Mouse (Mus musculus) liver, embryonic 14.5 days (tissue): ENCODE results near the gene Calcrl. TPM values are rescaled to one million over a fixed set of nuclear protein-coding genes. Genes with fewer than 3 reads are reported as not detected.

Source experiments
- ATAC-seq: fragments of 200-750 bp; cut with Nextera tagmentation; 2 replicates; pipeline ENCODE4 v1.8.0; 2017; ENCODE audit warnings: moderate number of reproducible peaks, mild to moderate bottlenecking, moderate library complexity; ENCODE audit not compliant: insufficient read depth
- DNase-seq, 3 experiments: peaks; one replicate each; pipeline ENCODE4 v3.0.0-alpha.2; 2012 to 2013; ENCODE audit warnings: low read depth in 3 of 3, low spot score in 3 of 3
- H3K27ac ChIP-seq: fragments of 300-500 bp; sonication (generic); 2 replicates; pipeline ENCODE4 v1.5.1; 2014; ENCODE audit warnings: moderate library complexity, mild to moderate bottlenecking, control low read depth, inconsistent platforms
- H3K27me3 ChIP-seq: fragments of 300-500 bp; sonication (generic); 2 replicates; pipeline ENCODE4 v1.6.1; 2014; ENCODE audit warnings: mild to moderate bottlenecking, low read length, moderate library complexity; ENCODE audit not compliant: control insufficient read depth, insufficient read depth
- H3K36me3 ChIP-seq: fragments of 300-500 bp; sonication (generic); replicated peaks from 2 replicates; pipeline ENCODE4 v1.6.1; 2014; ENCODE audit warnings: low read depth; ENCODE audit not compliant: control insufficient read depth, insufficient read depth
- H3K4me1 ChIP-seq, 2 experiments: fragments of 200-500 bp in 1 of 2; fragments of 300-500 bp in 1 of 2; sonication (generic) in 1 of 2; replicated peaks; 2 replicates each; pipeline ENCODE4 v1.6.1; 2012 to 2014; ENCODE audit warnings: antibody characterized with exemption in 1 of 2, inconsistent platforms in 1 of 2, low read length in 1 of 2; ENCODE audit not compliant: control insufficient read depth in 2 of 2, insufficient read depth in 2 of 2
- H3K4me2 ChIP-seq: fragments of 300-500 bp; sonication (generic); 2 replicates; pipeline ENCODE4 v1.6.1; 2014; ENCODE audit warnings: low read depth, mild to moderate bottlenecking, control low read depth, moderate library complexity
- H3K4me3 ChIP-seq, 2 experiments: fragments of 200-500 bp in 1 of 2; fragments of 300-500 bp in 1 of 2; sonication (generic) in 1 of 2; 2 replicates each; pipeline ENCODE4 v1.5.1; 2012 to 2014; ENCODE audit warnings: low read depth in 2 of 2, low read length in 2 of 2, mild to moderate bottlenecking in 2 of 2, control low read depth in 1 of 2, inconsistent platforms in 1 of 2, moderate library complexity in 1 of 2; ENCODE audit not compliant: insufficient read depth in 1 of 2
- H3K9ac ChIP-seq: fragments of 300-500 bp; sonication (generic); replicated peaks from 2 replicates; pipeline ENCODE4 v1.6.1; 2014; ENCODE audit warnings: mild to moderate bottlenecking, control low read depth, moderate library complexity
- H3K9me3 ChIP-seq: fragments of 300-500 bp; sonication (generic); 2 replicates; pipeline ENCODE4 v1.6.1; 2016; ENCODE audit warnings: low read length, mixed read lengths; ENCODE audit not compliant: control insufficient read depth
- CTCF ChIP-seq: IDR thresholded peaks from 2 replicates; pipeline ENCODE4 v1.5.1; 2016; ENCODE audit warnings: antibody characterized with exemption, low read depth, control low read depth
- EP300 ChIP-seq: IDR thresholded peaks from 2 replicates; pipeline ENCODE4 v1.6.1; 2016; ENCODE audit warnings: antibody characterized with exemption, low read depth
- WGBS: fragments of 180-500 bp; shearing (Covaris S2); extraction: QIAGEN DNeasy Blood & Tissue Kit; methylation state at CpG from one replicate; pipeline ENCODE4 v1.1.7; 2014; ENCODE audit not compliant: insufficient replicate concordance; 5-methylcytosine and 5-hydroxymethylcytosine counted together
- polyA plus RNA-seq, 2 experiments: library from polyadenylated mRNA; depleted of rRNA in 1 of 2; stranded (reverse) in 1 of 2; unstranded in 1 of 2; fragments of >200 nt; fragmentation: Nextera tagmentation in 1 of 2; extraction: Ambion mirVana in 1 of 2; gene quantifications; 2 replicates each; pipeline versions ENCODE4 v1.2.1 to v1.2.3; 2012 to 2014

The Calcrl gene
- polyA plus RNA-seq, 2 experiments: 2.8 to 10.1 TPM

- WGBS: 67% methylated on average over 3 of the region's 3 CpGs
- DNase-seq: no peak
- no peaks in the 10 kb centered on the region for H3K9me3 ChIP-seq
- no peak overlapping the region for H3K4me3 ChIP-seq
- no peak for ATAC-seq
- H3K27ac ChIP-seq: no peak overlapping the region
- H3K9ac ChIP-seq: no peak overlapping the region
- H3K27me3 ChIP-seq: no peaks in the 10 kb centered on the region
- H3K4me2 ChIP-seq: no peak overlapping the region
- peaks cover 0 to 4% of the 10 kb centered on the region in 2 experiments; a peak in 2 of 4 replicates for H3K4me1 ChIP-seq
- H3K36me3 ChIP-seq: no peaks in the 10 kb centered on the region
- TF ChIP-seq CTCF (no peak), EP300 (no peak)
Measured at GRCm38 (mm10) chr2:84462411-84462810, 37.2 kb upstream of the Calcrl start.

DNA sequence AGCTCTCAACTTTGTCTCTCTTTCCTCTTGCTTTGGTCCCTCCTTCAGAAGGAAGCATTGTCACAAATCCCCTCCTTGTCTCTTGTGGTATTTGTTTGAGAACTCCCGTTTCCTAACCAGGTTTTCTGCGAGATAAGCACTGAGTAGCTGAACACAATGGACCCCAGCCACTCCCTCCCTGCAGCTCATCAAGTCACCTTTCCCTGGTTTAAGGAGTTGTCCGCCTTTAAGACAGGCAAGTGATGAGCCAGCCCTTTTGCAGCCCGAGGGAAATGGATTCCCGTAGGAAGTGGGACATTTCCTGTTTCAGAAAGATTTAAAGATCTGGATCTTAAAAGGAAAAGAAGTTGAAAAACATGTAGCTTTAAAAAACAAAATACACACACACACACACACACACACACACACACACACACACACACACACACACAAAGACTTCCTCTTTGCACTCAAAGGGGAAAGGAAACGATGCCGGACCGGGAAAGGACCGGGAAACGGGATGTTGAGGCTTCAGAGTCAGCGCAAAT, 34.5 kb upstream of the Calcrl start:
- Histone ChIP-seq H3K9me3 (no peaks in the 10 kb centered on the region), H3K9ac (no peak overlapping the region), H3K36me3 (no peaks in the 10 kb centered on the region), H3K4me3 (no peak overlapping the region), H3K27me3 (no peaks in the 10 kb centered on the region), H3K27ac (no peak overlapping the region), H3K4me2 (0 out of 2 replicates have a peak overlapping the region, but pooled peaks have one; percentile 24), H3K4me1 (peaks cover 0 to 4% of the 10 kb centered on the region in 2 experiments; a peak in 2 of 4 replicates)
- DNase-seq (peak in 2 of 3 experiments; percentile 17 to 22), ATAC-seq (peak; percentile 65; the same call in 1 of the 2 replicates)
- WGBS: 13% methylated on average over 11 of the region's 11 CpGs
- no peak for TF ChIP-seq CTCF
- TF ChIP-seq EP300: no peak

DNA sequence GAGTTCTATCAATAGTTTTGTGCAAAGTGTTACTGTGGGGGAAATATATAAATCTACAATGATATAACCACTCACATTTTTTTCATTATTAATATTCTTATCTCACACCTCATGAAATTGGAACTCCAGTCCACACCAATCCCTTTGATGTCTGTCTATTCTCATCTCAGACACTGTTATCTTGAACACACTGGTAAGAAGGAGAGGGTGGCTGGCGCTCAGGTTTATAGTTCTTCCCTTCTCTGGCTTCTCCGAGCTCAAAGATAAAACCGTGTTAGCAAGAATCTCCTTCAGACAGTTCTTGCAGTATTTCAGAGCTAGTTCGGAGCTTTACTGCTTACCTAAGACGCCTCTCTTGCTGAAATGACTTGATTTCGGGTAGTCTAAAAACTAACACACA, 32.0 kb upstream of the Calcrl start:
- Histone ChIP-seq H3K9ac (no peak overlapping the region), H3K36me3 (no peaks in the 10 kb centered on the region), H3K4me2 (no peak overlapping the region), H3K27me3 (no peaks in the 10 kb centered on the region), H3K9me3 (no peaks in the 10 kb centered on the region), H3K4me1 (peaks cover 0 to 4% of the 10 kb centered on the region in 2 experiments; a peak in 2 of 4 replicates), H3K4me3 (no peak overlapping the region), H3K27ac (no peak overlapping the region)
- DNase-seq: no peak
- TF ChIP-seq CTCF (no peak), EP300 (no peak)
- peak; percentile 38; the same call in 1 of the 2 replicates for ATAC-seq
- 35% methylated on average over 6 of the region's 6 CpGs for WGBS

GRCm38 (mm10) chr2:84455236-84455799, 30.1 kb upstream of the Calcrl start:
- peak; percentile 34; the same call in 1 of the 2 replicates for ATAC-seq
- H3K9me3 ChIP-seq: no peaks in the 10 kb centered on the region
- no peak overlapping the region for H3K4me2 ChIP-seq
- no peak overlapping the region for H3K27ac ChIP-seq
- WGBS: 13% methylated on average over 5 of the region's 5 CpGs
- no peak overlapping the region for H3K4me3 ChIP-seq
- H3K4me1 ChIP-seq: peaks cover 0 to 4% of the 10 kb centered on the region in 2 experiments; a peak in 2 of 4 replicates
- peak; percentile 64 to 73 (median 67) for DNase-seq
- no peaks in the 10 kb centered on the region for H3K36me3 ChIP-seq
- no peak overlapping the region for H3K9ac ChIP-seq
- no peaks in the 10 kb centered on the region for H3K27me3 ChIP-seq
- TF ChIP-seq EP300 (no peak), CTCF (peak; percentile 81)

- H3K4me1 ChIP-seq: peaks cover 0 to 3% of the 10 kb centered on the region in 2 experiments; a peak in 2 of 4 replicates
- no peaks in the 10 kb centered on the region for H3K36me3 ChIP-seq
- 58% methylated on average over 10 of the region's 10 CpGs for WGBS
- H3K27ac ChIP-seq: no peak overlapping the region
- TF ChIP-seq CTCF (no peak), EP300 (no peak)
- no peaks in the 10 kb centered on the region for H3K27me3 ChIP-seq
- H3K9me3 ChIP-seq: no peaks in the 10 kb centered on the region
- H3K4me2 ChIP-seq: no peak overlapping the region
- no peak overlapping the region for H3K4me3 ChIP-seq
- no peak overlapping the region for H3K9ac ChIP-seq
- DNase-seq: no peak
- ATAC-seq: no peak
Measured at GRCm38 (mm10) chr2:84454551-84455235, 29.5 kb upstream of the Calcrl start.
